Mouse (Mus musculus): Measurements from ENCODE around the gene Jam3. TPM values are rescaled to one million over a fixed set of nuclear protein-coding genes. Genes with fewer than 3 reads are reported as not detected.

Gene Jam3
- total and polyA plus RNA-seq, 2 experiments: 1.4 to 1.7 TPM

DNA sequence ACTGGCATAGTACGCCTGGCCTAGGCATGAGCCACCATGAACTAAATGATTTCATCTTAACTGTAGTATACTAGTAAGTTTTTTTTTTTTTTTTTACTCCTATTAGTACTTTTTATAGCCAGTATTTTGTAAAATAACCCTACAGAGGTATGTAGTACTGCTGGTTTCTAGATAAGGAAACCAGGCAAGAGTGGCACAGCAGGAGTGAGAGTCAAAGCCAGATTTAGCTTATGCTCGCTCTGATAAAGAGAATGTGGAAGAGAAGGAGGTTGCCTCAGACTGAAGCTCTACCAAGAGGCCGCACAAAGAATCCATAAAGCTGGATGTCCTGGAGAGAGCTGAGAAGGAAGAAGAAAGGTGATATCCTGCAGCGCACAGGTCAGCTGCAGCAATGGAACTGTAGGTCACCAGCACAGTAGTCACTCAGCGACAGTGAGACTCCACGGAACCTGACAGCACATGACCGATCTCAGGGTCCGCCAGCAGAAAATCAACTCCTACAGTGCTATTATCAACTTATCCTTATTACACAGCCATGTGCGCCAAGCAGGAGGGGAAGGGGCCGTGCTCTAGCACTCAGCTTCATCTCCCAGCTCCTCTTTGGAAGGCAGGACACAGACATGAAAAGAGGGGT is 14.7 kb downstream of the Jam3 start:
- no peak overlapping the region for H3K27ac ChIP-seq (replicated peaks; ENCODE audit: insufficient read depth, low read depth, low read length)
- H3K4me3 ChIP-seq (ENCODE audit: insufficient read depth, low read depth, low read length): no peak overlapping the region
- no peaks in the 10 kb centered on the region for H3K36me3 ChIP-seq (ENCODE audit: control insufficient read depth, insufficient read depth, low read length)
- WGBS: 97% methylated on average over 10 of the region's 10 CpGs
- no peak for TF ChIP-seq POLR2A (IDR thresholded peaks at IDR 0.05; ENCODE audit: extremely low read depth, insufficient read depth, low read length)
- TF ChIP-seq CTCF (IDR thresholded peaks at IDR 0.05; ENCODE audit: low read depth, low read length): no peak
- no peak overlapping the region for H3K9ac ChIP-seq (ENCODE audit: low read depth, low read length)
- H3K79me2 ChIP-seq (ENCODE audit: control insufficient read depth, insufficient read depth, low read length): no peaks in the 10 kb centered on the region
- no peaks in the 10 kb centered on the region for H3K27me3 ChIP-seq (ENCODE audit: control insufficient read depth, insufficient read depth, low read length)
- no peaks in the 10 kb centered on the region for H3K4me1 ChIP-seq (ENCODE audit: control insufficient read depth, insufficient read depth, low read length)
- DNase-seq (ENCODE audit: extremely low read depth, low read depth, low spot score): no peak

DNA sequence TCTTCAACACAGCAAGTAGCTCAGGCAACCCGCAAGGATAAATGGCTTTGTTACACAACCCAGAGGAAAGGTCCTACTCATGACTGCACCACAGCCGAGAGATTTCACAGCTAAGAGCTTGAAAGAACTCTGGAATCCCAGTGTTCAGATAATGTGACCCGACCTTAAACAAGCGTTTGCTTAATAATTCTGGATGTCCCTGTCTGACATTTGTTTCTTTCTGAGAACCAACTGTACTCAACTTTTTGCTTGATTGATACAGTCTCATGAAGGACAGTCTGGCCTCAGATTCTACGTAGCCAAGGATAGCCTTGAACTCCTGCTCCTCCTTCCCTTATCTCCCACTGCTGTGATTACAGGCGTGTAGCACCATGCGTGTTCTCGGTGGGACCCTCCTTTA is 18.6 kb downstream of the Jam3 start:
- H3K27me3 ChIP-seq (ENCODE audit: control insufficient read depth, insufficient read depth, low read length): no peaks in the 10 kb centered on the region

DNA sequence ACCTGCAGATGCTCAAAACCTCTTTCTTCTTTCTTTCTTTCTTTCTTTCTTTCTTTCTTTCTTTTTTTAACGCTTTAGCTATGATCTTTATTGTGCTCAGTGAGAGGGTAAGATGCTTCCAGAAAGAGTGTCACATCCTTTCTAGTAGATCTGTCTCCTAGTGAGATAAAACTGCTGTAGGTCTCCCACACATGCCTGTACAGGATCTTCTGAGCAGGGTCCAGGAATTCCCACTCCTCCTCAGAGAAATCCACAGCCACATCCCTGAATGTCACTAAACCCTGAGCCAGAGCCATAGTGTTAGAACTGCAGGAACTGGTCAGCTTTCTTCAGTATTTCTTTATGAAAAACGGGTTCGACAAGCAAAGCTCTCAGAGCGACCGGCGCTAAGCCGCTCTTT is 19.8 kb downstream of the Jam3 start:
- TF ChIP-seq CTCF (IDR thresholded peaks at IDR 0.05; ENCODE audit: low read depth, low read length) (no peak), POLR2A (IDR thresholded peaks at IDR 0.05; ENCODE audit: extremely low read depth, insufficient read depth, low read length) (no peak)
- WGBS: 88% methylated on average over 7 of the region's 7 CpGs
- DNase-seq (ENCODE audit: extremely low read depth, low read depth, low spot score): no peak
- Histone ChIP-seq H3K4me1 (ENCODE audit: control insufficient read depth, insufficient read depth, low read length) (no peaks in the 10 kb centered on the region), H3K4me3 (ENCODE audit: insufficient read depth, low read depth, low read length) (no peak overlapping the region), H3K36me3 (ENCODE audit: control insufficient read depth, insufficient read depth, low read length) (no peaks in the 10 kb centered on the region), H3K27me3 (ENCODE audit: control insufficient read depth, insufficient read depth, low read length) (no peaks in the 10 kb centered on the region), H3K9ac (ENCODE audit: low read depth, low read length) (no peak overlapping the region), H3K27ac (replicated peaks; ENCODE audit: insufficient read depth, low read depth, low read length) (no peak overlapping the region), H3K79me2 (ENCODE audit: control insufficient read depth, insufficient read depth, low read length) (no peaks in the 10 kb centered on the region)

More for the DNA sequence above, 18.6 kb downstream of the Jam3 start:
- WGBS: 62% methylated on average over 8 of the region's 8 CpGs
- Histone ChIP-seq H3K4me1 (ENCODE audit: control insufficient read depth, insufficient read depth, low read length) (no peaks in the 10 kb centered on the region), H3K36me3 (ENCODE audit: control insufficient read depth, insufficient read depth, low read length) (no peaks in the 10 kb centered on the region), H3K9ac (ENCODE audit: low read depth, low read length) (no peak overlapping the region), H3K79me2 (ENCODE audit: control insufficient read depth, insufficient read depth, low read length) (no peaks in the 10 kb centered on the region), H3K27ac (replicated peaks; ENCODE audit: insufficient read depth, low read depth, low read length) (no peak overlapping the region), H3K4me3 (ENCODE audit: insufficient read depth, low read depth, low read length) (no peak overlapping the region)
- DNase-seq (ENCODE audit: extremely low read depth, low read depth, low spot score): no peak
- no peak for TF ChIP-seq CTCF (IDR thresholded peaks at IDR 0.05; ENCODE audit: low read depth, low read length)

DNA sequence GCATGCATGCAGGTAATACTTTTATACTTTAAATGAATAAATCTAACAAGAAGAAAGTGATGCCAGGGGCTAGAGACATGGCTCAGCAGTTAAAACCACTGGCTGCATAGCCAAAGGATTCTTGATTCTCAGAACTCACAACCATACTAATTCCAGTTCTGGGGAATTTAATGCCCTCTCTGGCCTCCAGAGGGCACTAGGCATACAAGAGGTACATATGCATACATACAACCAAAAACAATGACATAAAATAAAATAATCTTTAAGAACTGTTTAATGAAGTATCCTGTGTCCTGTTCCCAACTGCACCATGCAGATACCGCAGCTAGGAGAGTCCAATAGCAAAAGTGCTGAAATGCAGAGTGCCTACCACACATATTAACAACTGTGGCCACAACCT is 20.8 kb downstream of the Jam3 start:
- no peak for TF ChIP-seq POLR2A (IDR thresholded peaks at IDR 0.05; ENCODE audit: extremely low read depth, insufficient read depth, low read length)
- TF ChIP-seq CTCF (IDR thresholded peaks at IDR 0.05; ENCODE audit: low read depth, low read length): no peak
- WGBS: 72% methylated on average over 1 of the region's 1 CpGs
- Histone ChIP-seq H3K27ac (replicated peaks; ENCODE audit: insufficient read depth, low read depth, low read length) (no peak overlapping the region), H3K4me1 (ENCODE audit: control insufficient read depth, insufficient read depth, low read length) (no peaks in the 10 kb centered on the region), H3K36me3 (ENCODE audit: control insufficient read depth, insufficient read depth, low read length) (no peaks in the 10 kb centered on the region), H3K79me2 (ENCODE audit: control insufficient read depth, insufficient read depth, low read length) (no peaks in the 10 kb centered on the region), H3K27me3 (ENCODE audit: control insufficient read depth, insufficient read depth, low read length) (no peaks in the 10 kb centered on the region), H3K4me3 (ENCODE audit: insufficient read depth, low read depth, low read length) (no peak overlapping the region), H3K9ac (ENCODE audit: low read depth, low read length) (no peak overlapping the region)
- peak; percentile 21 for DNase-seq (ENCODE audit: extremely low read depth, low read depth, low spot score)

DNA sequence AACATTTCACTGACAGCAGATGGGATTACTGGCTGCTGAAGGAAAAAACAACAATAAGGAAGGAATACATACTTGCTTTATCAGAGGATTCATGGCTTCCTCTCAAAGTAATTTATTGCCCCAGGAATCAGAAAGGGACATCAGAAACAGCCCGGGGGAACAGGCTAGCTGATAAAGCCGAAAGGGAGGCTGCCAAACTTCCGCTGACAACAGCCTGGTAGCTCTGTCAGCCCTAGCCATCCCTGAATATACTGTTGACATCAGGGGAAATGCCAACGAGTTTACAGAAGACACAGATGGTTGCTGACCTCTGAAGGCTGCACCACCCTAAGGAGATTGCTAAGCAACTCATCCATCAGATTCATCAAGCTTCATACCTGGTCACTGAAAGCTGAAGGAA is 26.6 kb downstream of the Jam3 start:
- 60% methylated on average over 4 of the region's 4 CpGs for WGBS
- Histone ChIP-seq H3K4me3 (ENCODE audit: insufficient read depth, low read depth, low read length) (no peak overlapping the region), H3K4me1 (ENCODE audit: control insufficient read depth, insufficient read depth, low read length) (no peaks in the 10 kb centered on the region), H3K9ac (ENCODE audit: low read depth, low read length) (no peak overlapping the region), H3K79me2 (ENCODE audit: control insufficient read depth, insufficient read depth, low read length) (no peaks in the 10 kb centered on the region), H3K27me3 (ENCODE audit: control insufficient read depth, insufficient read depth, low read length) (no peaks in the 10 kb centered on the region), H3K27ac (replicated peaks; ENCODE audit: insufficient read depth, low read depth, low read length) (no peak overlapping the region), H3K36me3 (ENCODE audit: control insufficient read depth, insufficient read depth, low read length) (no peaks in the 10 kb centered on the region)
- TF ChIP-seq CTCF (IDR thresholded peaks at IDR 0.05; ENCODE audit: low read depth, low read length) (no peak), POLR2A (IDR thresholded peaks at IDR 0.05; ENCODE audit: extremely low read depth, insufficient read depth, low read length) (no peak)
- no peak for DNase-seq (ENCODE audit: extremely low read depth, low read depth, low spot score)

DNA sequence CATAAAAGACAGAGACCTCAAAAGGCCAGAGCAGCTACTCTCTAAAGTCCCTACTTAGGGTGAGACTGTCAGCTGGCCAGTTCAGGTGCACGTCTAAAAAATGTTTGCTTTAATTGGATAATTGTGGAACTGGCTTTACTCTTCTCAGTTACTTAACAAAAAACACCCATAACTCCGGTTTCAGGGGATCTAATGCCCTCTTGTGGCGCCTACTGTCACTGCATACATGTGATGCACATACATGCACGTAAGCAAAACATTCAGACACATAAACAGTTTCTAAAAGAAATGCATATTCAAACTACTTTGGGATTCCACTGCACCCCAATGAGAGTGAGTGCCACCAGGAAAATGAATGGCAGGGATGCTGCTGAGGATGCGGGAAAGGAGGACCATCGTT is 28.7 kb downstream of the Jam3 start:
- Histone ChIP-seq H3K4me3 (ENCODE audit: insufficient read depth, low read depth, low read length) (no peak overlapping the region), H3K9ac (ENCODE audit: low read depth, low read length) (no peak overlapping the region), H3K27ac (replicated peaks; ENCODE audit: insufficient read depth, low read depth, low read length) (no peak overlapping the region), H3K36me3 (ENCODE audit: control insufficient read depth, insufficient read depth, low read length) (no peaks in the 10 kb centered on the region), H3K4me1 (ENCODE audit: control insufficient read depth, insufficient read depth, low read length) (no peaks in the 10 kb centered on the region), H3K27me3 (ENCODE audit: control insufficient read depth, insufficient read depth, low read length) (no peaks in the 10 kb centered on the region), H3K79me2 (ENCODE audit: control insufficient read depth, insufficient read depth, low read length) (no peaks in the 10 kb centered on the region)
- DNase-seq (ENCODE audit: extremely low read depth, low read depth, low spot score): no peak
- no peak for TF ChIP-seq POLR2A (IDR thresholded peaks at IDR 0.05; ENCODE audit: extremely low read depth, insufficient read depth, low read length)
- no peak for TF ChIP-seq CTCF (IDR thresholded peaks at IDR 0.05; ENCODE audit: low read depth, low read length)
- WGBS: 93% methylated on average over 6 of the region's 6 CpGs
